Mouse (Mus musculus) embryo, embryonic 11.5 days (tissue): ENCODE data around the gene Spag7.

Experiments used
- DNase-seq: peaks from one replicate; pipeline ENCODE4 v3.0.0-alpha.2; 2012; ENCODE audit warnings: low read depth, low spot score

The Spag7 gene

GRCm38 (mm10) chr11:70656456-70656927, 12.7 kb downstream of the Spag7 start:
- DNase-seq = no peak

GRCm38 (mm10) chr11:70655571-70656455, 13.4 kb downstream of the Spag7 start:
- DNase-seq = no peak

GRCm38 (mm10) chr11:70654923-70655570, 14.2 kb downstream of the Spag7 start:
- DNase-seq = peak; percentile 59

- DNase-seq = peak; percentile 75
Observed at GRCm38 (mm10) chr11:70654198-70654922, 14.9 kb downstream of the Spag7 start, which contains the start of gene Pfn1. TSS of gene Pfn1 (minus strand) at chr11:70654644.

GRCm38 (mm10) chr11:70653345-70654197, 15.6 kb downstream of the Spag7 start:
- DNase-seq = no peak

- DNase-seq = no peak
Observed at GRCm38 (mm10) chr11:70652884-70653344, 16.3 kb downstream of the Spag7 start.

GRCm38 (mm10) chr11:70652029-70652883, 17.0 kb downstream of the Spag7 start:
- DNase-seq = no peak

- no peak for DNase-seq
Observed at GRCm38 (mm10) chr11:70651391-70651790, 17.8 kb downstream of the Spag7 start.

GRCm38 (mm10) chr11:70650322-70651175, 18.7 kb downstream of the Spag7 start:
- no peak for DNase-seq

GRCm38 (mm10) chr11:70649185-70649734, 20.0 kb downstream of the Spag7 start:
- DNase-seq = no peak

- DNase-seq = no peak
Observed at GRCm38 (mm10) chr11:70648512-70648911, 20.7 kb downstream of the Spag7 start.

- no peak for DNase-seq
Observed at GRCm38 (mm10) chr11:70647716-70648420, 21.3 kb downstream of the Spag7 start.

- DNase-seq = peak; percentile 98
Observed at GRCm38 (mm10) chr11:70646691-70647650, 22.2 kb downstream of the Spag7 start, which contains the start of the genes Rnf167 and Slc25a11. TSS of gene Rnf167 (plus strand) at chr11:70647235. TSS of gene Slc25a11 (minus strand) at chr11:70647479.

- DNase-seq = no peak
Observed at GRCm38 (mm10) chr11:70646259-70646555, 23.0 kb downstream of the Spag7 start.

GRCm38 (mm10) chr11:70645461-70646258, 23.6 kb downstream of the Spag7 start:
- no peak for DNase-seq

- no peak for DNase-seq
Observed at GRCm38 (mm10) chr11:70644564-70645103, 24.6 kb downstream of the Spag7 start.
